Mouse (Mus musculus): ENCODE results near the gene Ly6g. TPM values are rescaled to one million over a fixed set of nuclear protein-coding genes. Genes with fewer than 3 reads are reported as not detected.
"Not testable (repeated sequence)": the region's sequence is repeated elsewhere in the genome, so short reads cannot be mapped to it uniquely, and the experiment has no call there.

The Ly6g gene
- total and polyA plus RNA-seq, 2 experiments from 2014 or later, result not detected

- WGBS, result 19% methylated on average over 2 of the region's 2 CpGs
- DNase-seq (ENCODE audit: low spot score), result no peak
- TF ChIP-seq CTCF (IDR thresholded peaks at IDR 0.05), result peak; percentile 64
Measured at GRCm38 (mm10) chr15:75120066-75120465, 35.0 kb upstream of the Ly6g start.

GRCm38 (mm10) chr15:75132346-75132745, 22.7 kb upstream of the Ly6g start:
- not testable (repeated sequence) for H3K4me1 ChIP-seq (ENCODE audit: insufficient read depth, low read length); H3K9me3 ChIP-seq (ENCODE audit: low read length); H3K4me3 ChIP-seq (ENCODE audit: low read depth, low read length); H3K9ac ChIP-seq (replicated peaks; ENCODE audit: low read length, poor library complexity, severe bottlenecking); H3K4me2 ChIP-seq (ENCODE audit: low read depth, low read length, poor library complexity, severe bottlenecking); ATAC-seq (ENCODE audit: low FRiP score); H3K36me3 ChIP-seq (ENCODE audit: insufficient read depth, low read length); H3K27me3 ChIP-seq (ENCODE audit: insufficient read depth, low read length); DNase-seq (ENCODE audit: low spot score); H3K27ac ChIP-seq (ENCODE audit: low read depth, low read length)
- WGBS, result 88% methylated on average over 2 of the region's 2 CpGs

More at GRCm38 (mm10) chr15:75120066-75120465, 35.0 kb upstream of the Ly6g start:
- H3K27me3 ChIP-seq (ENCODE audit: insufficient read depth, low read length), result no peaks in the 10 kb centered on the region
- H3K4me3 ChIP-seq (ENCODE audit: low read depth, low read length), result no peak overlapping the region
- no peaks in the 10 kb centered on the region for H3K36me3 ChIP-seq (ENCODE audit: insufficient read depth, low read length)
- H3K9ac ChIP-seq (replicated peaks; ENCODE audit: low read length, poor library complexity, severe bottlenecking), result no peak overlapping the region
- H3K9me3 ChIP-seq (ENCODE audit: low read length), result no peaks in the 10 kb centered on the region
- ATAC-seq (ENCODE audit: low FRiP score), result no peak
- H3K4me2 ChIP-seq (ENCODE audit: low read depth, low read length, poor library complexity, severe bottlenecking), result no peak overlapping the region
- no peak overlapping the region for H3K27ac ChIP-seq (ENCODE audit: low read depth, low read length)
- H3K4me1 ChIP-seq (ENCODE audit: insufficient read depth, low read length), result no peaks in the 10 kb centered on the region

GRCm38 (mm10) chr15:75135090-75135783, 19.8 kb upstream of the Ly6g start:
- ATAC-seq (ENCODE audit: low FRiP score); H3K36me3 ChIP-seq (ENCODE audit: insufficient read depth, low read length); H3K9me3 ChIP-seq (ENCODE audit: low read length); H3K9ac ChIP-seq (replicated peaks; ENCODE audit: low read length, poor library complexity, severe bottlenecking); H3K27ac ChIP-seq (ENCODE audit: low read depth, low read length); H3K4me3 ChIP-seq (ENCODE audit: low read depth, low read length); DNase-seq (ENCODE audit: low spot score); H3K27me3 ChIP-seq (ENCODE audit: insufficient read depth, low read length); H3K4me1 ChIP-seq (ENCODE audit: insufficient read depth, low read length); H3K4me2 ChIP-seq (ENCODE audit: low read depth, low read length, poor library complexity, severe bottlenecking): not testable (repeated sequence)
- 72% methylated on average over 2 of the region's 2 CpGs for whole genome bisulfite sequencing

- H3K4me3 ChIP-seq (ENCODE audit: low read depth, low read length); H3K4me2 ChIP-seq (ENCODE audit: low read depth, low read length, poor library complexity, severe bottlenecking); H3K4me1 ChIP-seq (ENCODE audit: insufficient read depth, low read length); DNase-seq (ENCODE audit: low spot score); H3K9me3 ChIP-seq (ENCODE audit: low read length); H3K27me3 ChIP-seq (ENCODE audit: insufficient read depth, low read length); H3K36me3 ChIP-seq (ENCODE audit: insufficient read depth, low read length); H3K27ac ChIP-seq (ENCODE audit: low read depth, low read length); ATAC-seq (ENCODE audit: low FRiP score); H3K9ac ChIP-seq (replicated peaks; ENCODE audit: low read length, poor library complexity, severe bottlenecking): not testable (repeated sequence)
- WGBS, result 74% methylated on average over 3 of the region's 3 CpGs
Measured at GRCm38 (mm10) chr15:75137739-75138138, 17.3 kb upstream of the Ly6g start.

- H3K27ac ChIP-seq (ENCODE audit: low read depth, low read length); H3K4me1 ChIP-seq (ENCODE audit: insufficient read depth, low read length); H3K4me3 ChIP-seq (ENCODE audit: low read depth, low read length); H3K9ac ChIP-seq (replicated peaks; ENCODE audit: low read length, poor library complexity, severe bottlenecking); ATAC-seq (ENCODE audit: low FRiP score); H3K27me3 ChIP-seq (ENCODE audit: insufficient read depth, low read length); H3K9me3 ChIP-seq (ENCODE audit: low read length); H3K36me3 ChIP-seq (ENCODE audit: insufficient read depth, low read length); H3K4me2 ChIP-seq (ENCODE audit: low read depth, low read length, poor library complexity, severe bottlenecking): not testable (repeated sequence)
- 43% methylated on average over 6 of the region's 6 CpGs for WGBS
- DNase-seq (ENCODE audit: low spot score), result peak; percentile 2
- TF ChIP-seq CTCF (IDR thresholded peaks at IDR 0.05), result peak; percentile 57
Measured at GRCm38 (mm10) chr15:75141812-75142360, 13.2 kb upstream of the Ly6g start.

GRCm38 (mm10) chr15:75143735-75144134, 11.3 kb upstream of the Ly6g start:
- no peaks in the 10 kb centered on the region for H3K9me3 ChIP-seq (ENCODE audit: low read length)
- H3K4me2 ChIP-seq (ENCODE audit: low read depth, low read length, poor library complexity, severe bottlenecking), result no peak overlapping the region
- TF ChIP-seq CTCF (IDR thresholded peaks at IDR 0.05), result peak; percentile 52
- H3K27ac ChIP-seq (ENCODE audit: low read depth, low read length), result no peak overlapping the region
- no peaks in the 10 kb centered on the region for H3K4me1 ChIP-seq (ENCODE audit: insufficient read depth, low read length)
- no peaks in the 10 kb centered on the region for H3K36me3 ChIP-seq (ENCODE audit: insufficient read depth, low read length)
- ATAC-seq (ENCODE audit: low FRiP score) (no peak), DNase-seq (ENCODE audit: low spot score) (no peak)
- H3K9ac ChIP-seq (replicated peaks; ENCODE audit: low read length, poor library complexity, severe bottlenecking), result no peak overlapping the region
- no peak overlapping the region for H3K4me3 ChIP-seq (ENCODE audit: low read depth, low read length)
- 66% methylated on average over 3 of the region's 3 CpGs for WGBS
- no peaks in the 10 kb centered on the region for H3K27me3 ChIP-seq (ENCODE audit: insufficient read depth, low read length)

Measured in midbrain, postnatal 0 days (tissue).